Mouse (Mus musculus): Measurements from ENCODE around the gene Hsd11b2.

Hsd11b2 gene

GRCm38 (mm10) chr8:105528206-105528605 is 9.7 kb downstream of the Hsd11b2 start:
- no peak for DNase-seq

GRCm38 (mm10) chr8:105529271-105529670 is 10.7 kb downstream of the Hsd11b2 start:
- DNase-seq, result peak; percentile 39

- DNase-seq, result no peak
Observed at GRCm38 (mm10) chr8:105531774-105532173, 13.2 kb downstream of the Hsd11b2 start.

- no peak for DNase-seq
Observed at GRCm38 (mm10) chr8:105533439-105533838, 14.9 kb downstream of the Hsd11b2 start.

- peak; percentile 57 for DNase-seq
Observed at GRCm38 (mm10) chr8:105533892-105534329, 15.4 kb downstream of the Hsd11b2 start.

- DNase-seq, result no peak
Observed at GRCm38 (mm10) chr8:105536546-105536945, 18.0 kb downstream of the Hsd11b2 start.

- DNase-seq, result no peak
Observed at GRCm38 (mm10) chr8:105537011-105537677, 18.6 kb downstream of the Hsd11b2 start.

- DNase-seq, result no peak
Observed at GRCm38 (mm10) chr8:105538940-105539339, 20.4 kb downstream of the Hsd11b2 start.

GRCm38 (mm10) chr8:105542032-105542656 is 23.6 kb downstream of the Hsd11b2 start:
- no peak for DNase-seq

GRCm38 (mm10) chr8:105542808-105543207 is 24.3 kb downstream of the Hsd11b2 start:
- no peak for DNase-seq

GRCm38 (mm10) chr8:105543703-105544102 is 25.1 kb downstream of the Hsd11b2 start:
- DNase-seq, result no peak

GRCm38 (mm10) chr8:105544544-105545205 is 26.1 kb downstream of the Hsd11b2 start:
- DNase-seq, result peak; percentile 64

- DNase-seq, result no peak
Observed at GRCm38 (mm10) chr8:105545249-105545648, 26.7 kb downstream of the Hsd11b2 start.

GRCm38 (mm10) chr8:105546384-105547350 is 28.1 kb downstream of the Hsd11b2 start:
- DNase-seq, result no peak

GRCm38 (mm10) chr8:105549506-105549905 is 31.0 kb downstream of the Hsd11b2 start:
- no peak for DNase-seq

GRCm38 (mm10) chr8:105550083-105550482 is 31.5 kb downstream of the Hsd11b2 start:
- no peak for DNase-seq

GRCm38 (mm10) chr8:105552032-105552431 is 33.5 kb downstream of the Hsd11b2 start:
- no peak for DNase-seq

GRCm38 (mm10) chr8:105552824-105553223 is 34.3 kb downstream of the Hsd11b2 start:
- DNase-seq, result no peak

- DNase-seq, result peak; percentile 50
Observed at GRCm38 (mm10) chr8:105554087-105554486, 35.5 kb downstream of the Hsd11b2 start.

- no peak for DNase-seq
Observed at GRCm38 (mm10) chr8:105555230-105555629, 36.7 kb downstream of the Hsd11b2 start.

- no peak for DNase-seq
Observed at GRCm38 (mm10) chr8:105562863-105563262, 44.3 kb downstream of the Hsd11b2 start.

- no peak for DNase-seq
Observed at GRCm38 (mm10) chr8:105563871-105564270, 45.3 kb downstream of the Hsd11b2 start.
